Mouse (Mus musculus): ENCODE measurements around the gene Wipf1. TPM values are rescaled to one million over a fixed set of nuclear protein-coding genes. Genes with fewer than 3 reads are reported as not detected.

The Wipf1 gene
- polyA plus RNA-seq, 1 experiment from 2014 or later, result 12.7 TPM

- H3K4me2 ChIP-seq, result no peak overlapping the region
- H3K9me3 ChIP-seq (ENCODE audit: control insufficient read depth, low read length), result no peaks in the 10 kb centered on the region
- no peak for DNase-seq (ENCODE audit: low spot score)
- whole genome bisulfite sequencing, result 85% methylated on average over 10 of the region's 10 CpGs
- H3K9ac ChIP-seq (ENCODE audit: low read depth, low read length), result no peak overlapping the region
- no peaks in the 10 kb centered on the region; the same call in 1 of the 2 replicates for H3K4me1 ChIP-seq (replicated peaks; ENCODE audit: control insufficient read depth, insufficient read depth, low read length)
- no peaks in the 10 kb centered on the region for H3K36me3 ChIP-seq (ENCODE audit: control insufficient read depth, insufficient read depth, low read length)
- H3K27ac ChIP-seq (ENCODE audit: low read depth, low read length), result no peak overlapping the region
- ATAC-seq (replicated peaks; ENCODE audit: low FRiP score), result no peak
- no peak overlapping the region for H3K4me3 ChIP-seq (ENCODE audit: low read depth, low read length)
- H3K27me3 ChIP-seq (replicated peaks; ENCODE audit: control insufficient read depth, insufficient read depth, low read length), result no peaks in the 10 kb centered on the region
These were observed 85.5 kb downstream of the Wipf1 start for GRCm38 (mm10) chr2:73443985-73444384.

GRCm38 (mm10) chr2:73442015-73442414 is 87.5 kb downstream of the Wipf1 start:
- Histone ChIP-seq H3K36me3 (ENCODE audit: control insufficient read depth, insufficient read depth, low read length) (peaks cover 3% of the 10 kb centered on the region), H3K4me1 (replicated peaks; ENCODE audit: control insufficient read depth, insufficient read depth, low read length) (no peaks in the 10 kb centered on the region; the same call in 1 of the 2 replicates), H3K27ac (ENCODE audit: low read depth, low read length) (no peak overlapping the region), H3K4me2 (no peak overlapping the region), H3K4me3 (ENCODE audit: low read depth, low read length) (no peak overlapping the region), H3K27me3 (replicated peaks; ENCODE audit: control insufficient read depth, insufficient read depth, low read length) (no peaks in the 10 kb centered on the region), H3K9me3 (ENCODE audit: control insufficient read depth, low read length) (no peaks in the 10 kb centered on the region), H3K9ac (ENCODE audit: low read depth, low read length) (no peak overlapping the region)
- no peak for ATAC-seq (replicated peaks; ENCODE audit: low FRiP score)
- DNase-seq (ENCODE audit: low spot score), result no peak
- 79% methylated on average over 2 of the region's 2 CpGs for WGBS

- H3K4me3 ChIP-seq (ENCODE audit: low read depth, low read length), result no peak overlapping the region
- no peaks in the 10 kb centered on the region; the same call in 1 of the 2 replicates for H3K4me1 ChIP-seq (replicated peaks; ENCODE audit: control insufficient read depth, insufficient read depth, low read length)
- H3K27ac ChIP-seq (ENCODE audit: low read depth, low read length), result no peak overlapping the region
- WGBS, result 82% methylated on average over 2 of the region's 2 CpGs
- H3K9me3 ChIP-seq (ENCODE audit: control insufficient read depth, low read length), result no peaks in the 10 kb centered on the region
- DNase-seq (ENCODE audit: low spot score) (no peak), ATAC-seq (replicated peaks; ENCODE audit: low FRiP score) (no peak)
- H3K9ac ChIP-seq (ENCODE audit: low read depth, low read length), result no peak overlapping the region
- no peak overlapping the region for H3K4me2 ChIP-seq
- H3K36me3 ChIP-seq (ENCODE audit: control insufficient read depth, insufficient read depth, low read length), result peaks cover 3% of the 10 kb centered on the region
- H3K27me3 ChIP-seq (replicated peaks; ENCODE audit: control insufficient read depth, insufficient read depth, low read length), result no peaks in the 10 kb centered on the region
These were observed 89.2 kb downstream of the Wipf1 start for GRCm38 (mm10) chr2:73440319-73440718.

- Histone ChIP-seq H3K36me3 (ENCODE audit: control insufficient read depth, insufficient read depth, low read length) (peaks cover 5% of the 10 kb centered on the region), H3K27ac (ENCODE audit: low read depth, low read length) (no peak overlapping the region), H3K4me3 (ENCODE audit: low read depth, low read length) (no peak overlapping the region), H3K27me3 (replicated peaks; ENCODE audit: control insufficient read depth, insufficient read depth, low read length) (no peaks in the 10 kb centered on the region), H3K9me3 (ENCODE audit: control insufficient read depth, low read length) (no peaks in the 10 kb centered on the region), H3K4me1 (replicated peaks; ENCODE audit: control insufficient read depth, insufficient read depth, low read length) (peaks cover 3% of the 10 kb centered on the region; the same call in 1 of the 2 replicates), H3K4me2 (no peak overlapping the region), H3K9ac (ENCODE audit: low read depth, low read length) (no peak overlapping the region)
- WGBS, result 64% methylated on average over 18 of the region's 18 CpGs
- ATAC-seq (replicated peaks; ENCODE audit: low FRiP score) (no peak), DNase-seq (ENCODE audit: low spot score) (no peak)
These were observed 92.6 kb downstream of the Wipf1 start for GRCm38 (mm10) chr2:73436976-73437375.

- Histone ChIP-seq H3K4me2 (no peak overlapping the region), H3K9ac (ENCODE audit: low read depth, low read length) (no peak overlapping the region), H3K4me3 (ENCODE audit: low read depth, low read length) (no peak overlapping the region), H3K27me3 (replicated peaks; ENCODE audit: control insufficient read depth, insufficient read depth, low read length) (no peaks in the 10 kb centered on the region), H3K36me3 (ENCODE audit: control insufficient read depth, insufficient read depth, low read length) (peaks cover 5% of the 10 kb centered on the region), H3K9me3 (ENCODE audit: control insufficient read depth, low read length) (no peaks in the 10 kb centered on the region), H3K27ac (ENCODE audit: low read depth, low read length) (no peak overlapping the region), H3K4me1 (replicated peaks; ENCODE audit: control insufficient read depth, insufficient read depth, low read length) (peaks cover 3% of the 10 kb centered on the region; the same call in 1 of the 2 replicates)
- DNase-seq (ENCODE audit: low spot score) (no peak), ATAC-seq (replicated peaks; ENCODE audit: low FRiP score) (no peak)
- 90% methylated on average over 2 of the region's 2 CpGs for WGBS
These were observed 93.7 kb downstream of the Wipf1 start for GRCm38 (mm10) chr2:73435847-73436246.

GRCm38 (mm10) chr2:73431959-73432396 is 97.6 kb downstream of the Wipf1 start:
- Histone ChIP-seq H3K9ac (ENCODE audit: low read depth, low read length) (no peak overlapping the region), H3K4me3 (ENCODE audit: low read depth, low read length) (no peak overlapping the region), H3K36me3 (ENCODE audit: control insufficient read depth, insufficient read depth, low read length) (peaks cover 2% of the 10 kb centered on the region), H3K4me2 (peak overlapping the region; percentile 39), H3K27ac (ENCODE audit: low read depth, low read length) (no peak overlapping the region), H3K4me1 (replicated peaks; ENCODE audit: control insufficient read depth, insufficient read depth, low read length) (0 out of 2 replicates have a peak, but pooled peaks cover 3% of the 10 kb centered on the region), H3K9me3 (ENCODE audit: control insufficient read depth, low read length) (no peaks in the 10 kb centered on the region), H3K27me3 (replicated peaks; ENCODE audit: control insufficient read depth, insufficient read depth, low read length) (no peaks in the 10 kb centered on the region)
- ATAC-seq (replicated peaks; ENCODE audit: low FRiP score), result no peak
- 54% methylated on average over 14 of the region's 14 CpGs for WGBS
- no peak for DNase-seq (ENCODE audit: low spot score)

GRCm38 (mm10) chr2:73428803-73429468 is 100.6 kb downstream of the Wipf1 start:
- 69% methylated on average over 21 of the region's 21 CpGs for WGBS
- ATAC-seq (replicated peaks; ENCODE audit: low FRiP score) (no peak), DNase-seq (ENCODE audit: low spot score) (no peak)
- Histone ChIP-seq H3K27ac (ENCODE audit: low read depth, low read length) (no peak overlapping the region), H3K4me2 (no peak overlapping the region), H3K36me3 (ENCODE audit: control insufficient read depth, insufficient read depth, low read length) (0 out of 2 replicates have a peak, but pooled peaks cover 2% of the 10 kb centered on the region), H3K4me1 (replicated peaks; ENCODE audit: control insufficient read depth, insufficient read depth, low read length) (0 out of 2 replicates have a peak, but pooled peaks cover 3% of the 10 kb centered on the region), H3K4me3 (ENCODE audit: low read depth, low read length) (no peak overlapping the region), H3K27me3 (replicated peaks; ENCODE audit: control insufficient read depth, insufficient read depth, low read length) (no peaks in the 10 kb centered on the region), H3K9me3 (ENCODE audit: control insufficient read depth, low read length) (no peaks in the 10 kb centered on the region), H3K9ac (ENCODE audit: low read depth, low read length) (no peak overlapping the region)

GRCm38 (mm10) chr2:73427293-73427692 is 102.2 kb downstream of the Wipf1 start:
- Histone ChIP-seq H3K9me3 (ENCODE audit: control insufficient read depth, low read length) (no peaks in the 10 kb centered on the region), H3K9ac (ENCODE audit: low read depth, low read length) (no peak overlapping the region), H3K36me3 (ENCODE audit: control insufficient read depth, insufficient read depth, low read length) (no peaks in the 10 kb centered on the region), H3K27me3 (replicated peaks; ENCODE audit: control insufficient read depth, insufficient read depth, low read length) (no peaks in the 10 kb centered on the region), H3K4me3 (ENCODE audit: low read depth, low read length) (no peak overlapping the region), H3K4me1 (replicated peaks; ENCODE audit: control insufficient read depth, insufficient read depth, low read length) (0 out of 2 replicates have a peak, but pooled peaks cover 3% of the 10 kb centered on the region), H3K27ac (ENCODE audit: low read depth, low read length) (no peak overlapping the region), H3K4me2 (no peak overlapping the region)
- ATAC-seq (replicated peaks; ENCODE audit: low FRiP score) (peak; percentile 62; the same call in 1 of the 2 replicates), DNase-seq (ENCODE audit: low spot score) (no peak)
- 26% methylated on average over 1 of the region's 1 CpGs for WGBS

- WGBS, result 77% methylated on average over 14 of the region's 14 CpGs
- Histone ChIP-seq H3K27ac (ENCODE audit: low read depth, low read length) (no peak overlapping the region), H3K9me3 (ENCODE audit: control insufficient read depth, low read length) (no peaks in the 10 kb centered on the region), H3K4me1 (replicated peaks; ENCODE audit: control insufficient read depth, insufficient read depth, low read length) (no peaks in the 10 kb centered on the region), H3K4me3 (ENCODE audit: low read depth, low read length) (no peak overlapping the region), H3K36me3 (ENCODE audit: control insufficient read depth, insufficient read depth, low read length) (no peaks in the 10 kb centered on the region), H3K27me3 (replicated peaks; ENCODE audit: control insufficient read depth, insufficient read depth, low read length) (no peaks in the 10 kb centered on the region), H3K9ac (ENCODE audit: low read depth, low read length) (no peak overlapping the region), H3K4me2 (no peak overlapping the region)
- DNase-seq (ENCODE audit: low spot score) (no peak), ATAC-seq (replicated peaks; ENCODE audit: low FRiP score) (no peak)
These were observed 103.7 kb downstream of the Wipf1 start for GRCm38 (mm10) chr2:73425822-73426221.
